ENCODE assay signal across 23 mouse cellular contexts in the genomic region with DNA sequence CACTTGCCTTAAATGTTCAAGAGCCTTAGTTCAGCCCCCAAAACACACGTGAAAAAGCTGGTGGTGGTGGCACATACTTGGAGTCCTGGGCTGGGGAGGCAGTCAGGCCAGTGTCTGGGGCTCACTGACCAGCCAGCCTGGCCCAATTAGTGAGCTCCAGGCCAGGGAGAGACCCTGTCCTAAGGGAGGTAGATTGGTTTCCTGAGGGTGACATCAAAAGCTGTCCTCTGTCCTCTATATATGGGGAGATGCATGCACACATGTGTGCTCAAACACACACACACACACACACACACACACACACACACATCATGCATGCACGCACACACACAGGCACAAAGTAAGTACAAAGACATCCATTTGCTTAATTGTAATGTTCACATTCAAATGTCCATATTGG. TPM values are rescaled to one million over a fixed set of nuclear protein-coding genes. Genes with fewer than 3 reads are reported as not detected.
DNase-seq lines count a peak whose midpoint lies in the region; ATAC-seq lines count a peak whose summit lies in the region.
"Had no signal": no experiment of that assay in that cellular context is flagged by ENCODE, and none has a peak within 500 bp of the region (broad histone marks: within the 10 kb centered on the region; RNA-seq: fewer than 3 reads in every experiment).

No protein-coding gene starts in this region.

- no peak for ATAC-seq in hindbrain, embryonic 15.5 days (ENCODE audit: low FRiP score, low read depth)
- ATAC-seq in midbrain, embryonic 14.5 days (ENCODE audit: low FRiP score, low TSS enrichment) = no peak
- ATAC-seq in frontal cortex, adult (ENCODE audit: low TSS enrichment) = no peak
- ATAC-seq: inflammation-experienced regulatory T-cells, adult 6 months had no signal

- H3K36me3 ChIP-seq in hindbrain, embryonic 15.5 days = no peaks in the 10 kb centered on the region
- H3K36me3 ChIP-seq in midbrain, embryonic 14.5 days (ENCODE audit: control insufficient read depth, insufficient read depth, low read length) = no peaks in the 10 kb centered on the region

- H3K4me1 ChIP-seq in hindbrain, embryonic 15.5 days (replicated peaks) = peaks cover 12% of the 10 kb centered on the region
- peaks cover 13% of the 10 kb centered on the region for H3K4me1 ChIP-seq in midbrain, embryonic 14.5 days (ENCODE audit: control insufficient read depth, insufficient read depth, low read length)
- H3K4me1 ChIP-seq: megakaryocyte, embryonic 14.5 days had no signal

- peak overlapping the region; percentile 48 for H3K4me2 ChIP-seq in hindbrain, embryonic 15.5 days
- H3K4me2 ChIP-seq in midbrain, embryonic 14.5 days (ENCODE audit: low read length) = peak overlapping the region; percentile 48; the same call in 1 of the 2 replicates

- DNase-seq in testis, postnatal 10 days (ENCODE audit: low spot score) = peak; percentile 15
- DNase-seq in testis, postnatal 14 days (ENCODE audit: low spot score) = no peak
- no peak for DNase-seq in midbrain, embryonic 14.5 days
- DNase-seq in heart, adult 11 months = no peak
- no peak for DNase-seq in adrenal gland, postnatal 4 days (ENCODE audit: low spot score in 2 of 2)
- DNase-seq in right cerebral cortex, adult 18-20 months = no peak
- DNase-seq: cerebellum, postnatal 14 days; heart, adult 18-20 months; lung, postnatal 10 days; spleen, adult 18-20 months; thymus, postnatal 4 days had no signal

- no peaks in the 10 kb centered on the region for H3K27me3 ChIP-seq in hindbrain, embryonic 15.5 days
- H3K27me3 ChIP-seq in midbrain, embryonic 14.5 days (ENCODE audit: control insufficient read depth, insufficient read depth, low read length) = no peaks in the 10 kb centered on the region

- 60% methylated on average over 2 of the region's 2 CpGs for WGBS in hindbrain, embryonic 15.5 days
- 51% methylated on average over 2 of the region's 2 CpGs for WGBS in midbrain, embryonic 14.5 days

- no peaks in the 10 kb centered on the region for H3K9me3 ChIP-seq in hindbrain, embryonic 15.5 days
- H3K9me3 ChIP-seq in midbrain, embryonic 14.5 days (ENCODE audit: control insufficient read depth, low read length) = no peaks in the 10 kb centered on the region

- no peak overlapping the region; the same call in 1 of the 2 replicates for H3K9ac ChIP-seq in hindbrain, embryonic 15.5 days
- no peak overlapping the region for H3K9ac ChIP-seq in midbrain, embryonic 14.5 days (replicated peaks; ENCODE audit: low read length)
- H3K9ac ChIP-seq: liver, embryonic 14.5 days had no signal

- H3K4me3 ChIP-seq in hindbrain, embryonic 15.5 days = no peak overlapping the region
- H3K4me3 ChIP-seq in midbrain, embryonic 14.5 days (replicated peaks; ENCODE audit: low read depth, low read length) = no peak overlapping the region
- H3K4me3 ChIP-seq: erythroblast, embryonic 14.5 days had no signal

- H3K27ac ChIP-seq in hindbrain, embryonic 15.5 days (replicated peaks) = peak overlapping the region; percentile 76
- H3K27ac ChIP-seq in midbrain, embryonic 14.5 days (replicated peaks; ENCODE audit: low read depth, low read length) = peak overlapping the region; percentile 74
- H3K27ac ChIP-seq: kidney, postnatal 0 days; liver, embryonic 14.5 days; stomach, postnatal 0 days had no signal

RNA-seq across cellular contexts. Expression of a gene that starts 9.1 kb away (rescaled TPM):
- 95.1 and 99.3 TPM in 2 replicates for polyA plus RNA-seq in hindbrain, embryonic 15.5 days (2015; fragmentation: Nextera tagmentation; extraction: Ambion mirVana)
- polyA plus RNA-seq in midbrain, embryonic 14.5 days (2014; fragmentation: Nextera tagmentation; extraction: Ambion mirVana) = 76.6 and 105 TPM in 2 replicates
- 10 to 100 TPM; 43.7 to 50.1 TPM for total RNA-seq in adrenal gland, postnatal 4 days (2021)

RNA-seq across cellular contexts. Expression of a gene that starts 11.7 kb away (rescaled TPM):
- 5.6 and 6.9 TPM in 2 replicates for polyA plus RNA-seq in hindbrain, embryonic 15.5 days (2015; fragmentation: Nextera tagmentation; extraction: Ambion mirVana)
- 5.1 and 7.3 TPM in 2 replicates for polyA plus RNA-seq in midbrain, embryonic 14.5 days (2014; fragmentation: Nextera tagmentation; extraction: Ambion mirVana)
- total RNA-seq in adrenal gland, postnatal 4 days (2021) = 1 to 10 TPM; 6.3 to 8.5 TPM

RNA-seq across cellular contexts. Expression of a gene that starts 46.8 kb away (rescaled TPM):
- not detected in 2 replicates for polyA plus RNA-seq in hindbrain, embryonic 15.5 days (2015; fragmentation: Nextera tagmentation; extraction: Ambion mirVana)
- polyA plus RNA-seq in midbrain, embryonic 14.5 days (2014; fragmentation: Nextera tagmentation; extraction: Ambion mirVana) = not detected in 2 replicates
- not detected for total RNA-seq in adrenal gland, postnatal 4 days (2021)
- total RNA-seq: gastrocnemius, adult 18-20 months; heart, adult 18-20 months; layer of hippocampus, adult 8-10 months; left cerebral cortex, postnatal 36 days had no signal
- polyA plus RNA-seq: erythroblast, embryonic 14.5 days; heart, embryonic 16.5 days; inflammation-experienced regulatory T-cells, adult 6 months; kidney, postnatal 0 days; liver, embryonic 14.5 days; stomach, postnatal 0 days had no signal
